Comparison of ENCODE assay signal across 32 mouse cellular contexts in genomic region chr15:101469093-101469492, GRCm38 (mm10). TPM values are rescaled to one million over a fixed set of nuclear protein-coding genes. Genes with fewer than 3 reads are reported as not detected.
"Had no signal": no experiment of that assay in that cellular context is flagged by ENCODE, and none has a peak within 500 bp of the region (broad histone marks: within the 10 kb centered on the region; RNA-seq: fewer than 3 reads in every experiment).

No protein-coding gene starts in this region.

- H3K27me3 ChIP-seq: limb, embryonic 13.5 days; liver, embryonic 12.5 days; liver, embryonic 15.5 days; midbrain, embryonic 13.5 days; neural tube, embryonic 12.5 days; neural tube, embryonic 15.5 days had no signal

- H3K9me3 ChIP-seq: limb, embryonic 10.5 days; limb, embryonic 13.5 days; liver, embryonic 12.5 days; liver, embryonic 15.5 days; megakaryocyte, embryonic 14.5 days; midbrain, embryonic 10.5 days; midbrain, embryonic 13.5 days; neural tube, embryonic 12.5 days; neural tube, embryonic 15.5 days had no signal

- H3K4me1 ChIP-seq: limb, embryonic 10.5 days; limb, embryonic 13.5 days; liver, embryonic 12.5 days; liver, embryonic 15.5 days; megakaryocyte, embryonic 14.5 days; midbrain, embryonic 10.5 days; midbrain, embryonic 13.5 days; neural tube, embryonic 12.5 days; neural tube, embryonic 15.5 days had no signal

- DNase-seq: kidney, adult 18-20 months; kidney, adult 9 months; kidney, postnatal 14 days; kidney, postnatal 4 days; liver; lung, adult 2 months; lung, postnatal 14 days; lung, postnatal 4 days; retina, postnatal 1 day; thymus, adult 18-20 months; thymus, postnatal 36 days had no signal

- ATAC-seq: liver, embryonic 12.5 days; midbrain, embryonic 13.5 days; midbrain, embryonic 16.5 days had no signal

- H3K27ac ChIP-seq: limb, embryonic 10.5 days; limb, embryonic 13.5 days; liver, embryonic 12.5 days; liver, embryonic 15.5 days; midbrain, embryonic 10.5 days; midbrain, embryonic 13.5 days; neural tube, embryonic 12.5 days; neural tube, embryonic 15.5 days had no signal

- H3K9ac ChIP-seq: limb, embryonic 13.5 days; liver, embryonic 12.5 days; liver, embryonic 15.5 days; midbrain, embryonic 13.5 days; neural tube, embryonic 12.5 days; neural tube, embryonic 15.5 days had no signal

- H3K36me3 ChIP-seq: limb, embryonic 10.5 days; limb, embryonic 13.5 days; liver, embryonic 12.5 days; liver, embryonic 15.5 days; midbrain, embryonic 10.5 days; midbrain, embryonic 13.5 days; neural tube, embryonic 12.5 days; neural tube, embryonic 15.5 days had no signal

- H3K4me3 ChIP-seq: limb, embryonic 10.5 days; limb, embryonic 13.5 days; liver, embryonic 12.5 days; liver, embryonic 15.5 days; megakaryocyte, embryonic 14.5 days; midbrain, embryonic 10.5 days; midbrain, embryonic 13.5 days; neural tube, embryonic 12.5 days; neural tube, embryonic 15.5 days had no signal

- H3K4me2 ChIP-seq: limb, embryonic 13.5 days; liver, embryonic 12.5 days; liver, embryonic 15.5 days; midbrain, embryonic 13.5 days; neural tube, embryonic 12.5 days; neural tube, embryonic 15.5 days had no signal

RNA-seq across cellular contexts. Expression of gene Krt86, which starts 4.2 kb away (rescaled TPM):
- total RNA-seq: layer of hippocampus, postnatal 14 days; left cerebral cortex, adult 18-20 months; left cerebral cortex, postnatal 25 days had no signal
- polyA plus RNA-seq: kidney, embryonic 16.5 days; limb, embryonic 10.5 days; limb, embryonic 13.5 days; liver, embryonic 12.5 days; liver, embryonic 15.5 days; lung, embryonic 16.5 days; midbrain, embryonic 10.5 days; midbrain, embryonic 13.5 days; neural tube, embryonic 12.5 days; neural tube, embryonic 15.5 days; small intestine, adult 2 months; stomach, embryonic 16.5 days; urinary bladder, adult 2 months had no signal

RNA-seq across cellular contexts. Expression of gene Krt81, which starts 5.5 kb away (rescaled TPM):
- total RNA-seq: layer of hippocampus, adult 18-20 months; layer of hippocampus, postnatal 14 days; left cerebral cortex, adult 18-20 months; left cerebral cortex, postnatal 25 days had no signal
- polyA plus RNA-seq: kidney, embryonic 16.5 days; limb, embryonic 10.5 days; limb, embryonic 13.5 days; liver, embryonic 12.5 days; liver, embryonic 15.5 days; lung, adult 2 months; lung, embryonic 16.5 days; midbrain, embryonic 10.5 days; midbrain, embryonic 13.5 days; neural tube, embryonic 12.5 days; neural tube, embryonic 15.5 days; small intestine, adult 2 months; spleen, adult 2 months; stomach, embryonic 16.5 days; testis, adult 2 months; urinary bladder, adult 2 months had no signal

RNA-seq across cellular contexts. Expression of gene Krt88, which starts 21.5 kb away (rescaled TPM):
- total RNA-seq: layer of hippocampus, adult 18-20 months; layer of hippocampus, postnatal 14 days; left cerebral cortex, adult 18-20 months; left cerebral cortex, postnatal 25 days had no signal
- polyA plus RNA-seq: kidney, embryonic 16.5 days; limb, embryonic 10.5 days; limb, embryonic 13.5 days; liver, embryonic 12.5 days; liver, embryonic 15.5 days; lung, adult 2 months; lung, embryonic 16.5 days; midbrain, embryonic 10.5 days; midbrain, embryonic 13.5 days; midbrain, embryonic 16.5 days; neural tube, embryonic 12.5 days; neural tube, embryonic 15.5 days; small intestine, adult 2 months; spleen, adult 2 months had no signal

RNA-seq across cellular contexts. Expression of gene Krt83, which starts 22.2 kb away (rescaled TPM):
- total RNA-seq: layer of hippocampus, adult 18-20 months; layer of hippocampus, postnatal 14 days; left cerebral cortex, adult 18-20 months; left cerebral cortex, postnatal 25 days had no signal
- polyA plus RNA-seq: kidney, embryonic 16.5 days; limb, embryonic 10.5 days; limb, embryonic 13.5 days; liver, embryonic 12.5 days; lung, embryonic 16.5 days; midbrain, embryonic 13.5 days; midbrain, embryonic 16.5 days; neural tube, embryonic 12.5 days; neural tube, embryonic 15.5 days; stomach, embryonic 16.5 days; testis, adult 2 months; urinary bladder, adult 2 months had no signal

RNA-seq across cellular contexts. Expression of gene Krt87, which starts 30.5 kb away (rescaled TPM):
- total RNA-seq: left cerebral cortex, postnatal 25 days had no signal
- polyA plus RNA-seq: limb, embryonic 10.5 days; liver, embryonic 12.5 days; liver, embryonic 15.5 days; midbrain, embryonic 10.5 days; spleen, adult 2 months; testis, adult 2 months had no signal
